Mouse (Mus musculus) forebrain, embryonic 12.5 days (tissue): ENCODE measurements at regions not wholly inside any gene's neighbourhood (a gene's known extent, or its start where the extent isn't known, plus 50 kb on each side); places are given as distances from the start of the nearest gene placed in this dataset.
A peak's percentile ranks its signal among the peaks of the same experiment; 100 is the strongest.

Source experiments
- ATAC-seq: fragments of 200-750 bp; cut with Nextera tagmentation; 2 replicates; pipeline ENCODE4 v1.8.0; 2017; ENCODE audit warnings: moderate TSS enrichment; ENCODE audit not compliant: low FRiP score
- H3K27ac ChIP-seq: fragments of 300-500 bp; sonication (generic); 2 replicates; pipeline ENCODE4 v1.5.1; 2016; ENCODE audit warnings: mild to moderate bottlenecking
- H3K27me3 ChIP-seq: fragments of 300-500 bp; sonication (generic); 2 replicates; pipeline ENCODE4 v1.6.1; 2016; ENCODE audit warnings: mild to moderate bottlenecking
- H3K36me3 ChIP-seq: fragments of 300-500 bp; sonication (generic); replicated peaks from 2 replicates; pipeline ENCODE4 v1.6.1; 2016; ENCODE audit warnings: mild to moderate bottlenecking
- H3K4me1 ChIP-seq: fragments of 300-500 bp; sonication (generic); 2 replicates; pipeline ENCODE4 v1.6.1; 2016
- H3K4me2 ChIP-seq: fragments of 300-500 bp; sonication (generic); 2 replicates; pipeline ENCODE4 v1.6.1; 2016; ENCODE audit warnings: mild to moderate bottlenecking, moderate library complexity
- H3K4me3 ChIP-seq: fragments of 300-500 bp; sonication (generic); replicated peaks from 2 replicates; pipeline ENCODE4 v1.5.1; 2016; ENCODE audit warnings: mild to moderate bottlenecking
- H3K9ac ChIP-seq: fragments of 300-500 bp; sonication (generic); 2 replicates; pipeline ENCODE4 v1.6.1; 2016; ENCODE audit warnings: mild to moderate bottlenecking
- H3K9me3 ChIP-seq: fragments of 300-500 bp; sonication (generic); 2 replicates; pipeline ENCODE4 v1.6.1; 2016
- WGBS: fragments of 180-500 bp; shearing (Covaris S2); methylation state at CpG from one replicate; pipeline ENCODE4 v1.1.7; 2016; 5-methylcytosine and 5-hydroxymethylcytosine counted together

DNA sequence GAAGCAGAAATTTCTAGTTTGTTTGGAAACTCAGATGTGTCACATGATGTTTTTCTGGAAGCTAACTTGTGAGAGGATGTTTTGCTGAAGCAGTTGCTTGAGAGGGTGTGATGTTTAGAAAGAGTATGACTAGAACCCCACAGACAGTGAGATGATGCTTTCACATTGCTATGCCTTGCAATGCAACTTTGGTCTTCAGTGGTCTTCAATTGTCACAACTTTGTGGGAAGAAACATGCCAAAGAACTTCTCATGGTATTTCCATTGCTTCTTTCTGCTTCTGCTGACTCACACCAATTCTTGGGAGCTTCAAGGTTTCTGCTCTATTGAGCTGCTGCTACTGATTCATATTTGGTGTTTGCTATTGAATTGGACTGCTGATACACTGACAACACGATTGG is 365.3 kb upstream of the Tmem229a start:
- no peaks in the 10 kb centered on the region for H3K4me1 ChIP-seq
- H3K9me3 ChIP-seq: no peaks in the 10 kb centered on the region
- H3K4me3 ChIP-seq: no peak overlapping the region
- no peak overlapping the region for H3K4me2 ChIP-seq
- 81% methylated on average over 1 of the region's 1 CpGs for WGBS
- no peaks in the 10 kb centered on the region for H3K27me3 ChIP-seq
- no peak overlapping the region for H3K27ac ChIP-seq
- no peaks in the 10 kb centered on the region for H3K36me3 ChIP-seq
- no peak for ATAC-seq
- H3K9ac ChIP-seq: no peak overlapping the region

DNA sequence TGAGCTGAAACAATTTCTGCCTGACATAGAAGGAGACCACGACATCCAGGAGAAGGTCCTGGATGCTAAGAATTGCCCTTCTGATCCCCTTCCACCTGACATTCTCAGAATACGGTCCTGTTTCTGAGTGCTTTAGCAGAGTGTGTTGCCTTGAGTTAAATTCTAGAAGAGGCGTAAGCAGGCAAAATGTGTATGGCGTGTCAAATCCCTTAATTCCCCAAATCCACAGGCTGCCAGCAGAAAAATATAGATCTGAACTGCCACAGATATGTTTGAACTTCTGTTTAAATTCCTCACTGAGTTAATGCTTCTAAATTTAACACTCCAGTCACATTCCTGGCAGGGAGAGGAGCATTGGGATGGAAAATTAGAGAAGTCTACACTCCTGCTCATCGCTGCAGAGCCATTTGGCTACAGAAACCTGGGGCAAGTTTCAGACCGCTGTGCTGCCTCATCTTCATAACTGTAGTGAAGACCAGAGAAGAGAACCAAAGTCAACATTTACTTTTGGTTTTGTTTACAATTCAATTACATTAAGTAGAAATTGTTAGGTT is 364.3 kb upstream of the Tmem229a start:
- H3K27me3 ChIP-seq: no peaks in the 10 kb centered on the region
- no peak for ATAC-seq
- H3K36me3 ChIP-seq: no peaks in the 10 kb centered on the region
- H3K4me2 ChIP-seq: no peak overlapping the region
- no peak overlapping the region for H3K9ac ChIP-seq
- H3K27ac ChIP-seq: no peak overlapping the region
- H3K9me3 ChIP-seq: no peaks in the 10 kb centered on the region
- H3K4me1 ChIP-seq: no peaks in the 10 kb centered on the region
- H3K4me3 ChIP-seq: no peak overlapping the region
- 91% methylated on average over 6 of the region's 6 CpGs for WGBS

DNA sequence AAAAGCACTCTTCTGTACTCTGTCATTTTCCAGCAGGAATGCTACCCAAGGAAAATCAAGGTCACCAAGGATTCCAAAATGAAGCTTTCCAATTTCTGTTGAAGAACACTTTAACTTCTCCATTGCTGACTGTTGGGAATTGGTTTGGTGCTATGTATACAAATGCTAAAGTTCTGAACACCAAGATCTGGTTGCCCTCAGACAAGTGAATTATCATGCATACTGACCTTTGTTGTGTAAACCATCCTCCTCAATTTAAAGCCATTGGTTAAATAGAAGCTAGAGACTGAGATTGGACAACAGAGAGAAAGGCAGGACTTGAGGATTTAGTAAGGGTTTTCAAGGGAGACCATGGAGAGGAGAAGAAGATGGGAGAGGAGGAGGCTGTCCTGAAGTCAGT is 351.4 kb upstream of the Tmem229a start:
- no peaks in the 10 kb centered on the region for H3K27me3 ChIP-seq
- H3K4me1 ChIP-seq: no peaks in the 10 kb centered on the region
- no peak overlapping the region for H3K9ac ChIP-seq
- H3K36me3 ChIP-seq: no peaks in the 10 kb centered on the region
- no peak overlapping the region for H3K4me3 ChIP-seq
- ATAC-seq: no peak
- no peak overlapping the region for H3K4me2 ChIP-seq
- no peaks in the 10 kb centered on the region for H3K9me3 ChIP-seq
- H3K27ac ChIP-seq: no peak overlapping the region

DNA sequence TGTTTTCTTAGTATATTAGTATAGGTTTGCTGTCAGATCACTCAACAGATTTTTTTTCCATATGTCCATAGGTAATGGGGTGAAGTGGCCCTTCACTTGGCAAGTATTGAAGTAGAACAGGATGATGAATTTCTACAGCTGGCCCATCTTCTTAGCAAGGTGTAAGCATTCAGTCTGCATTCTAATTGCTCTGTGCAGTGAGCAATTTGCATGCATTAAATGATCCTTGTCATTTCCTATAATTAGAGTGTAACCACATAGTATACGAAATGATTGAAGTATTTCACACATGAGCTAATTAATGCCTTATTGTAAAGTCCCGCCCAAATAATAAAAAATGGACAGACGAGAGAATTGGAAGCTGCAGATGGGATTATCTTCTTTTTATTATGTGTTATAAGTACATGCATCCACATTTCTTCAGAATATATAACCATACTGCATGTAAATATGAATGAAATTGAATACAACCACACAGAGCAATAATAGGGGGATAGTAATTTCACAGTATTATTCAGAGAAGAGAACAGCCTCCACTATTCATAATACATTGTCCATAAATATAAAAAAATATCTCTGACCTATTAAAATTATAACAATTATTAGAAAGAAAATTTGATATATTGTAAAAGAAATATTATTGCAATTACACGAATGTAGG is 348.9 kb upstream of the Tmem229a start:
- Histone ChIP-seq H3K4me1 (no peaks in the 10 kb centered on the region), H3K9me3 (no peaks in the 10 kb centered on the region), H3K9ac (no peak overlapping the region), H3K36me3 (no peaks in the 10 kb centered on the region), H3K27ac (no peak overlapping the region), H3K27me3 (no peaks in the 10 kb centered on the region), H3K4me3 (no peak overlapping the region), H3K4me2 (no peak overlapping the region)
- ATAC-seq: peak; percentile 83; the same call in 1 of the 2 replicates
- whole genome bisulfite sequencing: 59% methylated on average over 4 of the region's 4 CpGs

GRCm38 (mm10) chr6:25291613-25292012 is 335.5 kb upstream of the Tmem229a start:
- Histone ChIP-seq H3K36me3 (no peaks in the 10 kb centered on the region), H3K4me2 (no peak overlapping the region), H3K4me3 (no peak overlapping the region), H3K4me1 (no peaks in the 10 kb centered on the region), H3K9ac (no peak overlapping the region), H3K27me3 (no peaks in the 10 kb centered on the region), H3K9me3 (no peaks in the 10 kb centered on the region), H3K27ac (no peak overlapping the region)
- ATAC-seq: no peak
- 81% methylated on average over 1 of the region's 1 CpGs for WGBS

GRCm38 (mm10) chr6:25287591-25287990 is 331.5 kb upstream of the Tmem229a start:
- H3K4me3 ChIP-seq: no peak overlapping the region
- H3K27me3 ChIP-seq: no peaks in the 10 kb centered on the region
- H3K9me3 ChIP-seq: no peaks in the 10 kb centered on the region
- no peak overlapping the region for H3K4me2 ChIP-seq
- ATAC-seq: no peak
- WGBS: 92% methylated on average over 4 of the region's 4 CpGs
- H3K4me1 ChIP-seq: no peaks in the 10 kb centered on the region
- no peak overlapping the region for H3K9ac ChIP-seq
- H3K27ac ChIP-seq: no peak overlapping the region
- H3K36me3 ChIP-seq: no peaks in the 10 kb centered on the region

GRCm38 (mm10) chr6:25286313-25286712 is 330.2 kb upstream of the Tmem229a start:
- no peak for ATAC-seq
- no peak overlapping the region for H3K4me2 ChIP-seq
- H3K9me3 ChIP-seq: no peaks in the 10 kb centered on the region
- no peaks in the 10 kb centered on the region for H3K4me1 ChIP-seq
- H3K27me3 ChIP-seq: no peaks in the 10 kb centered on the region
- no peaks in the 10 kb centered on the region for H3K36me3 ChIP-seq
- H3K9ac ChIP-seq: no peak overlapping the region
- 90% methylated on average over 6 of the region's 6 CpGs for WGBS
- H3K4me3 ChIP-seq: no peak overlapping the region
- no peak overlapping the region for H3K27ac ChIP-seq

DNA sequence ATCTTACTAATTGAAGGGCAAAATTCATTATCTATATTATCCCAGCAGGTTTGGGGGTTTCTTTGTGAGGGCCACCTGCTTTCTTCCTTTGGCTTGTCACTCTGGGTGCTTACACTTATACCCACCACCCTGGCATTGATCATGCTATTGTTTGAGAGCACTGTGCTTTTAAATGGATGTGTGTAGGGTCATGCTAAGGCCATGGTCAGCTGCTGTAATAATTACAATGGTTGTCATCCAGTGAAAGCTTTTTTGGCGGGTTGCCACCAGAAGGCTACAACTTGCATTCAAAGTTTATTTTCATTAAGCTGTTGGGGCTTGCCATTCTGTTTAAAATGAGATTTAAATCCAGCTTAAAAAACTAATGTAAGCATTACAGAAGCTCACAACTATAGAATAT is 322.4 kb upstream of the Tmem229a start:
- H3K9ac ChIP-seq: no peak overlapping the region
- no peak overlapping the region for H3K4me2 ChIP-seq
- peaks cover 7% of the 10 kb centered on the region for H3K4me1 ChIP-seq
- H3K4me3 ChIP-seq: no peak overlapping the region
- no peak overlapping the region for H3K27ac ChIP-seq
- WGBS: 19% methylated on average over 1 of the region's 1 CpGs
- ATAC-seq: peak; percentile 93
- H3K27me3 ChIP-seq: no peaks in the 10 kb centered on the region
- H3K36me3 ChIP-seq: no peaks in the 10 kb centered on the region
- H3K9me3 ChIP-seq: no peaks in the 10 kb centered on the region

GRCm38 (mm10) chr6:25277703-25278447 is 321.8 kb upstream of the Tmem229a start:
- no peaks in the 10 kb centered on the region for H3K27me3 ChIP-seq
- WGBS: 29% methylated on average over 8 of the region's 8 CpGs
- peak overlapping the region; percentile 70; the same call in 1 of the 2 replicates for H3K27ac ChIP-seq
- H3K9ac ChIP-seq: no peak overlapping the region
- H3K4me1 ChIP-seq: peaks cover 7% of the 10 kb centered on the region
- H3K4me3 ChIP-seq: no peak overlapping the region
- no peak overlapping the region for H3K4me2 ChIP-seq
- ATAC-seq: peak; percentile 88
- H3K36me3 ChIP-seq: no peaks in the 10 kb centered on the region
- H3K9me3 ChIP-seq: no peaks in the 10 kb centered on the region

- Histone ChIP-seq H3K9me3 (no peaks in the 10 kb centered on the region), H3K4me1 (peaks cover 7% of the 10 kb centered on the region), H3K27ac (no peak overlapping the region), H3K4me3 (no peak overlapping the region), H3K4me2 (no peak overlapping the region), H3K9ac (no peak overlapping the region), H3K36me3 (no peaks in the 10 kb centered on the region), H3K27me3 (no peaks in the 10 kb centered on the region)
- 49% methylated on average over 2 of the region's 2 CpGs for WGBS
- no peak for ATAC-seq
Measured at GRCm38 (mm10) chr6:25276221-25276620, 320.1 kb upstream of the Tmem229a start.

DNA sequence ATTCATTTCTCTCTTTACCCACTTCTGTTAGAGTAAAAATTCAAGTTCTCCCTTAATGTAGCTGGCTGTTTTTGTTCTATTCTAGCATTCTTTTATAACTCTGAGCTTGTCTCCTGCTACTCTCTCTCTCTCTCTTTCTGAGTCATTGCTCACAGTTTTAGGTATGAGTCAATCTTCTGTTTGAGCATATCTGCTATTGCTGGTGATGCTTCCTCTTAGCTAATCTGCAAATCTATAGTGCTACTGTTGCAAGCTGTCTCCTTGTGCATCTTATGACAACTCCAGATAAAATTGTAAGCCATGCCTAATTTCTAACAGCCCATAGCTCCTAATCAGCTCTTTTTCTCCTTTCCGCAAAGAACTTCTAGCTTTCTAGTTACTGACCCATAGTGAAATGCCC is 304.5 kb upstream of the Tmem229a start:
- Histone ChIP-seq H3K27ac (no peak overlapping the region), H3K9me3 (no peaks in the 10 kb centered on the region), H3K9ac (no peak overlapping the region), H3K36me3 (no peaks in the 10 kb centered on the region), H3K4me3 (no peak overlapping the region), H3K4me2 (no peak overlapping the region), H3K27me3 (no peaks in the 10 kb centered on the region), H3K4me1 (no peaks in the 10 kb centered on the region)
- no peak for ATAC-seq
- 96% methylated on average over 1 of the region's 1 CpGs for WGBS

DNA sequence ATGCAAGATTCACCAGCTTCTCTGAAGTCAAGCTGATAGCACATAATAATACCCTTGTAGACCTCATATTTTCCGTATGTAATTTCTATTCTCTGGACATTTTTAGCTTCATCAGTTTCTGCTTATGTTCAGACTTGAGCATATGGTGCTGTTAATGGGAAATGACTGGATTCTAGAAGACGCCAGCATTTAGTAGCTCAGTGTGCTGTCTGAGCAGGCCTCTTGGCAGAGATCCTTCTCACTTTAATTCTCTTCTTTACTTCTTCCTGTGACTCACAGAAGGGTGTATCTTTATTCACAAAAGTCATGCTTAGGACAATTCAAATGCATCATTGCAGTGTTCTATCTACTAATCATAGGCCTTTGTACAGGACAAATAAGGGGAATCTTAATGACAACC is 299.7 kb upstream of the Tmem229a start:
- no peak overlapping the region for H3K27ac ChIP-seq
- no peak overlapping the region for H3K9ac ChIP-seq
- H3K36me3 ChIP-seq: no peaks in the 10 kb centered on the region
- no peak overlapping the region for H3K4me2 ChIP-seq
- no peak for ATAC-seq
- H3K27me3 ChIP-seq: no peaks in the 10 kb centered on the region
- no peaks in the 10 kb centered on the region for H3K4me1 ChIP-seq
- no peak overlapping the region for H3K4me3 ChIP-seq
- WGBS: 89% methylated on average over 2 of the region's 2 CpGs
- H3K9me3 ChIP-seq: no peaks in the 10 kb centered on the region

GRCm38 (mm10) chr6:25237021-25237420 is 280.9 kb upstream of the Tmem229a start:
- Histone ChIP-seq H3K27me3 (no peaks in the 10 kb centered on the region), H3K9ac (no peak overlapping the region), H3K4me3 (no peak overlapping the region), H3K27ac (no peak overlapping the region), H3K9me3 (no peaks in the 10 kb centered on the region), H3K4me2 (no peak overlapping the region), H3K4me1 (no peaks in the 10 kb centered on the region), H3K36me3 (no peaks in the 10 kb centered on the region)
- ATAC-seq: no peak
- WGBS: 81% methylated on average over 2 of the region's 2 CpGs
